Mouse (Mus musculus): ENCODE data around the gene Bloc1s6. TPM values are rescaled to one million over a fixed set of nuclear protein-coding genes. Genes with fewer than 3 reads are reported as not detected.

Gene Bloc1s6
- polyA plus RNA-seq, 1 experiment from 2014 or later, result 49.6 TPM

DNA sequence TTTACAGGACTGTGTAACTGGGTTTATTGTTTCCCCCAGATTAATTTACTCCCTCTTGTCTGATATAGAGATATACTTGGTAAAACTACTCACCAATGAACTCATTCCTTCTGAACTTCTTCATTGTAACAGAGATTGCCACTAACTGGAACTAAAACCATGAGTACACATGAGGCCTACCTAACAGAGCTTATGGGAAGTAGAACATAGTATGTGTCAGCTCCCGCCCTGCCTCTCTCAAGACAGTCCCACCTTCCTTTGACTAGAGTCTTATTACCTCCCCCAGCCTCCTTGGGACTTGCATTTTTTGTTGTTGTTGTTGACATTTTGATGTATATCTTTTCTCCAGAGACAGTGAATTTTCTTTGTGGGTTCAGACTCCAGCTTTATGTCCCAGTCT lies 34.6 kb downstream of the Bloc1s6 start:
- no peaks in the 10 kb centered on the region for H3K4me1 ChIP-seq (replicated peaks; ENCODE audit: control insufficient read depth, insufficient read depth, low read length)
- no peak overlapping the region for H3K27ac ChIP-seq (ENCODE audit: low read depth)
- no peak for DNase-seq (ENCODE audit: low spot score)
- no peak overlapping the region for H3K9ac ChIP-seq (ENCODE audit: low read length)
- ATAC-seq (replicated peaks; ENCODE audit: low FRiP score, low TSS enrichment, low read depth), result peak; percentile 36; the same call in 1 of the 2 replicates
- no peaks in the 10 kb centered on the region for H3K36me3 ChIP-seq (ENCODE audit: control insufficient read depth, insufficient read depth, low read length)
- H3K27me3 ChIP-seq (replicated peaks; ENCODE audit: control insufficient read depth, insufficient read depth, low read length), result no peaks in the 10 kb centered on the region
- H3K9me3 ChIP-seq (ENCODE audit: control insufficient read depth, low read length), result no peaks in the 10 kb centered on the region
- H3K4me3 ChIP-seq (ENCODE audit: low read depth, low read length), result no peak overlapping the region
- 88% methylated on average over 1 of the region's 1 CpGs for WGBS
- no peak overlapping the region for H3K4me2 ChIP-seq (ENCODE audit: low read length)

GRCm38 (mm10) chr2:122775491-122775890 lies 37.2 kb downstream of the Bloc1s6 start:
- H3K27ac ChIP-seq (ENCODE audit: low read depth), result no peak overlapping the region
- H3K4me3 ChIP-seq (ENCODE audit: low read depth, low read length), result no peak overlapping the region
- peaks cover 5% of the 10 kb centered on the region for H3K4me1 ChIP-seq (replicated peaks; ENCODE audit: control insufficient read depth, insufficient read depth, low read length)
- no peak for ATAC-seq (replicated peaks; ENCODE audit: low FRiP score, low TSS enrichment, low read depth)
- no peaks in the 10 kb centered on the region for H3K27me3 ChIP-seq (replicated peaks; ENCODE audit: control insufficient read depth, insufficient read depth, low read length)
- no peak overlapping the region for H3K4me2 ChIP-seq (ENCODE audit: low read length)
- H3K9ac ChIP-seq (ENCODE audit: low read length), result no peak overlapping the region
- no peaks in the 10 kb centered on the region for H3K9me3 ChIP-seq (ENCODE audit: control insufficient read depth, low read length)
- 81% methylated on average over 1 of the region's 1 CpGs for WGBS
- DNase-seq (ENCODE audit: low spot score), result no peak
- H3K36me3 ChIP-seq (ENCODE audit: control insufficient read depth, insufficient read depth, low read length), result no peaks in the 10 kb centered on the region

GRCm38 (mm10) chr2:122776823-122777222 lies 38.5 kb downstream of the Bloc1s6 start:
- no peaks in the 10 kb centered on the region for H3K36me3 ChIP-seq (ENCODE audit: control insufficient read depth, insufficient read depth, low read length)
- no peak for ATAC-seq (replicated peaks; ENCODE audit: low FRiP score, low TSS enrichment, low read depth)
- 74% methylated on average over 2 of the region's 2 CpGs for WGBS

GRCm38 (mm10) chr2:122779967-122780366 lies 41.7 kb downstream of the Bloc1s6 start:
- Histone ChIP-seq H3K4me1 (replicated peaks; ENCODE audit: control insufficient read depth, insufficient read depth, low read length) (peaks cover 5% of the 10 kb centered on the region), H3K9me3 (ENCODE audit: control insufficient read depth, low read length) (no peaks in the 10 kb centered on the region), H3K9ac (ENCODE audit: low read length) (no peak overlapping the region), H3K27ac (ENCODE audit: low read depth) (no peak overlapping the region), H3K36me3 (ENCODE audit: control insufficient read depth, insufficient read depth, low read length) (no peaks in the 10 kb centered on the region), H3K4me2 (ENCODE audit: low read length) (no peak overlapping the region), H3K4me3 (ENCODE audit: low read depth, low read length) (no peak overlapping the region), H3K27me3 (replicated peaks; ENCODE audit: control insufficient read depth, insufficient read depth, low read length) (no peaks in the 10 kb centered on the region)
- WGBS, result 34% methylated on average over 5 of the region's 5 CpGs
- DNase-seq (ENCODE audit: low spot score), result no peak
- no peak for ATAC-seq (replicated peaks; ENCODE audit: low FRiP score, low TSS enrichment, low read depth)

More at GRCm38 (mm10) chr2:122776823-122777222, 38.5 kb downstream of the Bloc1s6 start:
- no peaks in the 10 kb centered on the region for H3K9me3 ChIP-seq (ENCODE audit: control insufficient read depth, low read length)
- no peaks in the 10 kb centered on the region for H3K27me3 ChIP-seq (replicated peaks; ENCODE audit: control insufficient read depth, insufficient read depth, low read length)
- H3K27ac ChIP-seq (ENCODE audit: low read depth), result no peak overlapping the region
- no peak overlapping the region for H3K4me2 ChIP-seq (ENCODE audit: low read length)
- no peak overlapping the region for H3K4me3 ChIP-seq (ENCODE audit: low read depth, low read length)
- H3K4me1 ChIP-seq (replicated peaks; ENCODE audit: control insufficient read depth, insufficient read depth, low read length), result peaks cover 5% of the 10 kb centered on the region
- DNase-seq (ENCODE audit: low spot score), result no peak
- H3K9ac ChIP-seq (ENCODE audit: low read length), result no peak overlapping the region

DNA sequence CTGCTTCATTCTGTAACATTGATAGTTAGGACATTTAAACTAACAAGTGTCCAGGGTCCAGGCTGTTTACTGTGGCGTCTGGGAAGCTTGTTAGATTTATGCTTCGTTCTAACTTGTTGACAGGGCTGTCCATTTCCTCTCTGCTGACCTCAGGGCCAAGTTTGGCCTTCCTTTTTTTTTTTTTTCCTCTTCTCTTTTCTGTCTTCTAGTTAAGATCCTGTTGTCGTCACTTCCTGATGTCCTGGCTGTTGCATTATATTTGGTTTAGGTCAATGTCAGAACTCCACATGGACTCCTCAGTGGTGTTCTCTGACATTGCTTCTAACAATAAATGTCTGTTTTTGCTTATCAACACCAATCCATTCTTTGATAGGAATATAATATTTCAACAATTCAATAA lies 42.1 kb downstream of the Bloc1s6 start:
- Histone ChIP-seq H3K9me3 (ENCODE audit: control insufficient read depth, low read length) (no peaks in the 10 kb centered on the region), H3K4me2 (ENCODE audit: low read length) (no peak overlapping the region), H3K36me3 (ENCODE audit: control insufficient read depth, insufficient read depth, low read length) (no peaks in the 10 kb centered on the region), H3K27me3 (replicated peaks; ENCODE audit: control insufficient read depth, insufficient read depth, low read length) (no peaks in the 10 kb centered on the region), H3K27ac (ENCODE audit: low read depth) (no peak overlapping the region), H3K9ac (ENCODE audit: low read length) (no peak overlapping the region), H3K4me3 (ENCODE audit: low read depth, low read length) (no peak overlapping the region), H3K4me1 (replicated peaks; ENCODE audit: control insufficient read depth, insufficient read depth, low read length) (peaks cover 5% of the 10 kb centered on the region)
- ATAC-seq (replicated peaks; ENCODE audit: low FRiP score, low TSS enrichment, low read depth) (no peak), DNase-seq (ENCODE audit: low spot score) (no peak)
- 45% methylated on average over 3 of the region's 3 CpGs for WGBS

- ATAC-seq (replicated peaks; ENCODE audit: low FRiP score, low TSS enrichment, low read depth), result no peak
- no peaks in the 10 kb centered on the region for H3K36me3 ChIP-seq (ENCODE audit: control insufficient read depth, insufficient read depth, low read length)
- no peak overlapping the region for H3K27ac ChIP-seq (ENCODE audit: low read depth)
- WGBS, result 72% methylated on average over 8 of the region's 8 CpGs
- no peak overlapping the region for H3K9ac ChIP-seq (ENCODE audit: low read length)
- peaks cover 5% of the 10 kb centered on the region for H3K4me1 ChIP-seq (replicated peaks; ENCODE audit: control insufficient read depth, insufficient read depth, low read length)
- no peak for DNase-seq (ENCODE audit: low spot score)
- H3K4me2 ChIP-seq (ENCODE audit: low read length), result no peak overlapping the region
- no peaks in the 10 kb centered on the region for H3K9me3 ChIP-seq (ENCODE audit: control insufficient read depth, low read length)
- no peak overlapping the region for H3K4me3 ChIP-seq (ENCODE audit: low read depth, low read length)
- no peaks in the 10 kb centered on the region for H3K27me3 ChIP-seq (replicated peaks; ENCODE audit: control insufficient read depth, insufficient read depth, low read length)
These were observed 43.5 kb downstream of the Bloc1s6 start for GRCm38 (mm10) chr2:122781590-122782356.

DNA sequence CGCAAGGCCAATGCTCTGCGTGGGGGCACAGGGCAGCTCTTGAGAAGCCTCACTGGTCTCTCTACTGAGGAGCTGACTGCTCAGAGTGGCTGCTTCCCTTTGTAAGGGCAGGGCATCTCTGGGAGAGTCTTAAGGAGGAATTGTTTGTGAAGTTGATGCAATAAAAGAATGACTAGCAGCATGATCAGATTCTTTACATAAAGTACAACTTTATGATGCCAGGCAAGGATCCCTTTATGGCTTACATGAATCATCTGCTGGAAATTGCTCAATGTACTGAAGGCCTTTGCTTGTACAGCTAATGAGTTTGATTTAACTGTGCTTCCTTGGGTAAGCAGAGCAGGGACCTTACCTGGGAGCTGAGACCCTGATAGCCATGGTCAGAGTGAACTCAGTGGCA lies 45.4 kb downstream of the Bloc1s6 start:
- Histone ChIP-seq H3K27me3 (replicated peaks; ENCODE audit: control insufficient read depth, insufficient read depth, low read length) (no peaks in the 10 kb centered on the region), H3K4me1 (replicated peaks; ENCODE audit: control insufficient read depth, insufficient read depth, low read length) (peaks cover 5% of the 10 kb centered on the region), H3K36me3 (ENCODE audit: control insufficient read depth, insufficient read depth, low read length) (no peaks in the 10 kb centered on the region), H3K9ac (ENCODE audit: low read length) (no peak overlapping the region), H3K27ac (ENCODE audit: low read depth) (no peak overlapping the region), H3K9me3 (ENCODE audit: control insufficient read depth, low read length) (no peaks in the 10 kb centered on the region), H3K4me2 (ENCODE audit: low read length) (no peak overlapping the region), H3K4me3 (ENCODE audit: low read depth, low read length) (no peak overlapping the region)
- 76% methylated on average over 2 of the region's 2 CpGs for WGBS
- ATAC-seq (replicated peaks; ENCODE audit: low FRiP score, low TSS enrichment, low read depth) (peak; percentile 80), DNase-seq (ENCODE audit: low spot score) (no peak)

DNA sequence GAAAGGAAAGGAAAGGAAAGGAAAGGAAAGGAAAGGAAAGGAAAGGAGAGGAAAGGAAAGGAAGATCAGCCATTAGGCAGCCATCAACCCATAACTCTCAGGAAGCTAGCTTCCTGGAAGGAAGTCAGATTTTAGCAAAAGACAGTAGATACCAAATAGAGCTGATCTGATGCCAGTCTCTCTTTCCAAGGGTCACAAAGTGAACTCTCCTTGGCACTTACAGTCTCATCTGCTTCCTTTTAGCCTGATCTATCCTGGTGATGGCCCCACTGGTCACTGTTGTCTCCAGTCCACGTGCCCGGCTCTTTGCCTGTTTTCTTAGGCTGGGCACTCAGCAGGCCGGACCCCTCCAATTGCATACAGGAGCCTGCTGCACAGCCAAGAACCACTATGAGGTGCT lies 46.4 kb downstream of the Bloc1s6 start:
- H3K4me2 ChIP-seq (ENCODE audit: low read length), result no peak overlapping the region
- no peak overlapping the region for H3K27ac ChIP-seq (ENCODE audit: low read depth)
- H3K4me3 ChIP-seq (ENCODE audit: low read depth, low read length), result no peak overlapping the region
- H3K9me3 ChIP-seq (ENCODE audit: control insufficient read depth, low read length), result no peaks in the 10 kb centered on the region
- H3K27me3 ChIP-seq (replicated peaks; ENCODE audit: control insufficient read depth, insufficient read depth, low read length), result no peaks in the 10 kb centered on the region
- 94% methylated on average over 3 of the region's 3 CpGs for WGBS
- peaks cover 5% of the 10 kb centered on the region for H3K4me1 ChIP-seq (replicated peaks; ENCODE audit: control insufficient read depth, insufficient read depth, low read length)
- DNase-seq (ENCODE audit: low spot score), result no peak
- ATAC-seq (replicated peaks; ENCODE audit: low FRiP score, low TSS enrichment, low read depth), result no peak
- no peak overlapping the region for H3K9ac ChIP-seq (ENCODE audit: low read length)
- H3K36me3 ChIP-seq (ENCODE audit: control insufficient read depth, insufficient read depth, low read length), result no peaks in the 10 kb centered on the region

DNA sequence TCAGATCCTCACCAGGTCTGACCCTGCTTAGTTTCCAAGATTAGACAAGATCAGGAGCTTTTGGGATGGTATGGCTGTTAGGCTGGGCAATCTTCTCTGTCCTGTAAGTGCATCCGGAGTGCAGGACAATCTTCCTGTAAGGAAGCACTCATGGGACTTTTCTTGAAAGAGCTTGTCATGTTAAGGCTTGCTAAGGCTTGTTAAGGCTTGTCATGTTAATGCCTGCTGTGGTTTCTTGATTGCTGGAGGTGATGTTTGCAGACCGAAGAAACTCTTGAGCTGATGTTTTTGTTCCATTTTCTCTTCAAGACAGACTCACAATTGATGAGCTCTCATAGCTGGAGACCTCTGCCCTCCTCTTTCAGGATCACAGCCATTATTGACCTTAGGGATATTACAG lies 47.9 kb downstream of the Bloc1s6 start:
- 89% methylated on average over 2 of the region's 2 CpGs for WGBS
- Histone ChIP-seq H3K27ac (ENCODE audit: low read depth) (no peak overlapping the region), H3K4me2 (ENCODE audit: low read length) (no peak overlapping the region), H3K4me1 (replicated peaks; ENCODE audit: control insufficient read depth, insufficient read depth, low read length) (no peaks in the 10 kb centered on the region), H3K36me3 (ENCODE audit: control insufficient read depth, insufficient read depth, low read length) (no peaks in the 10 kb centered on the region), H3K9me3 (ENCODE audit: control insufficient read depth, low read length) (no peaks in the 10 kb centered on the region), H3K9ac (ENCODE audit: low read length) (no peak overlapping the region), H3K27me3 (replicated peaks; ENCODE audit: control insufficient read depth, insufficient read depth, low read length) (no peaks in the 10 kb centered on the region), H3K4me3 (ENCODE audit: low read depth, low read length) (no peak overlapping the region)
- ATAC-seq (replicated peaks; ENCODE audit: low FRiP score, low TSS enrichment, low read depth) (no peak), DNase-seq (ENCODE audit: low spot score) (no peak)
